Mouse (Mus musculus): ENCODE measurements at regions not wholly inside any gene's neighbourhood (a gene's known extent, or its start where the extent isn't known, plus 50 kb on each side); places are given as distances from the start of the nearest gene placed in this dataset.

GRCm38 (mm10) chr5:118424764-118425568 is 135.5 kb upstream of the Med13l start:
- DNase-seq (ENCODE audit: low spot score) = no peak

DNA sequence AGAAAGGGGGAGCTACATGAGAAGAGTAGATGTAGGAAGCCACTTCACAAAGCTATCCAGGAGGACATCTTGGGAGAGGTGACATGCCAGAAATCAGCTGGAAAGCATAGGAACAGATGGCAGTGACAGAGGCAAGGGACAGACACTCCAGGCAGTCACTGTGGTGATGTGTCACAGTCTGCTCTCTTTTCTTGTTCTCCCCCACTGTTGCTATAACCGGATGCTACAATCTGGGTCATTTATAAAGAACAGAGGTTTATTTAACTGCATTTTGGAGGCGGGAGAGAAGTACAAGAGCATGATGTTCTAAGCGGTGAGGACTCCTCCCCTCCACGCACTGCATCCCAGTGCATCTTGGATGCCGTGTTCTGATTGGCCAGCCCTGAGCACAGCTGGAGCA is 133.8 kb upstream of the Med13l start:
- DNase-seq (ENCODE audit: low spot score) = no peak

GRCm38 (mm10) chr5:118428323-118429095 is 132.0 kb upstream of the Med13l start:
- no peak for DNase-seq (ENCODE audit: low spot score)

GRCm38 (mm10) chr5:118433599-118433998 is 126.9 kb upstream of the Med13l start:
- DNase-seq (ENCODE audit: low spot score) = no peak

GRCm38 (mm10) chr5:118434718-118435555 is 125.5 kb upstream of the Med13l start:
- DNase-seq (ENCODE audit: low spot score) = no peak

GRCm38 (mm10) chr5:118435556-118435950 is 124.9 kb upstream of the Med13l start:
- DNase-seq (ENCODE audit: low spot score) = no peak

DNA sequence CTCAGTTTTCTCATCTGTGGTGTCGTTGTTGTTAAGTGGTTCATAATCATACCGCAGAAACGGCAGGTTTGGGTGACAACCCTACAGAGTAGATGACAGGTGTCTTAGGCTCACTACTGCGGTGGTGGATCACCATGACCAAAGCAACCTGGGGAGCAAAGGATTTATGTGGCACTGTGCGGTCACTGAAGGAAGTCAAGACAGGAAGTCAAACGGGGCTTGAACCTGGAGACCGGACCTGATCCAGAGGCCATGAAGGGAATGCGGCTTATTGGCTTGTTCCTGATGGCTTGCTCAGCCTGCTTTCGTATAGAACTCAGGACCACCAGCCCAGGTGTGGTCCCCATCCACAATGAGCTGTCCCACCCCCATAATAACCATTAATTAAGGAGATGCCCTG is 124.4 kb upstream of the Med13l start:
- no peak for DNase-seq (ENCODE audit: low spot score)

GRCm38 (mm10) chr5:118436474-118437306 is 123.8 kb upstream of the Med13l start:
- no peak for DNase-seq (ENCODE audit: low spot score)

- DNase-seq (ENCODE audit: low spot score) = no peak
Measured at GRCm38 (mm10) chr5:118437307-118437610, 123.2 kb upstream of the Med13l start.

- DNase-seq (ENCODE audit: low spot score) = no peak
Measured at GRCm38 (mm10) chr5:118438016-118438415, 122.5 kb upstream of the Med13l start.

DNA sequence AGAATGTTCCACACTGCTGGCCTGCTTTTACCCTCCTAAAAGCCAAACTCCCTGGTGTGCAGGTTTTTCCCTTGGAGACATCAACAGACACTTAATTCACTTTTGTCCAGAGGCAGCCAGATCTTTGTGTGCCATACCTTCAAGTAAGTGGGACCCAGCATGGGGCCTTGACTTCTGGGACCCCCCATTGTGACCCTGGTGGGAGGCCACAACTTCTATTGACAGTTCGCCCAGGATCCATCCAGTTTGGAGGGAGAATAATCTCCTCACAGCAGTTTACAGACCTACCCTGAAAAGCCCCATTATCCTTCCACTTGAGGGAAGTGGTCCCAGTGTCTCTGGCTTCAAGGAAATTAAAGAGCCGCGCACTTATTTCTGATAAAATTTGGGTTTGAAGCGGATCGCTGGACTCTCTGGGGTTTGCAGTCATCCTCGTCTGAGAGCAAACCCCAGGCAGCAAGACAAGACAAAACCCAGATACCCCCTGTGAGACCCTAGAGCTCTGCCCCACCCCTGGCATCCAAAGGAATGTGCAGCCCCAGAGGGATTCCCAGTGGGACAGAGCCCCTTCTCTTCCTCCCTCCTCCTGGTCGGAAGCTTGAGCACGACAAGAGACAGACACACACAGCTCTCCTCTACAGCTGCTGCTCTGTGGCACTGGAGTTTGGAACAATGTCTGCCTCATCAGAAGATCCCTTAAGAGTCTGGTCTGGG is 115.8 kb upstream of the Med13l start:
- DNase-seq (ENCODE audit: low spot score) = no peak

DNA sequence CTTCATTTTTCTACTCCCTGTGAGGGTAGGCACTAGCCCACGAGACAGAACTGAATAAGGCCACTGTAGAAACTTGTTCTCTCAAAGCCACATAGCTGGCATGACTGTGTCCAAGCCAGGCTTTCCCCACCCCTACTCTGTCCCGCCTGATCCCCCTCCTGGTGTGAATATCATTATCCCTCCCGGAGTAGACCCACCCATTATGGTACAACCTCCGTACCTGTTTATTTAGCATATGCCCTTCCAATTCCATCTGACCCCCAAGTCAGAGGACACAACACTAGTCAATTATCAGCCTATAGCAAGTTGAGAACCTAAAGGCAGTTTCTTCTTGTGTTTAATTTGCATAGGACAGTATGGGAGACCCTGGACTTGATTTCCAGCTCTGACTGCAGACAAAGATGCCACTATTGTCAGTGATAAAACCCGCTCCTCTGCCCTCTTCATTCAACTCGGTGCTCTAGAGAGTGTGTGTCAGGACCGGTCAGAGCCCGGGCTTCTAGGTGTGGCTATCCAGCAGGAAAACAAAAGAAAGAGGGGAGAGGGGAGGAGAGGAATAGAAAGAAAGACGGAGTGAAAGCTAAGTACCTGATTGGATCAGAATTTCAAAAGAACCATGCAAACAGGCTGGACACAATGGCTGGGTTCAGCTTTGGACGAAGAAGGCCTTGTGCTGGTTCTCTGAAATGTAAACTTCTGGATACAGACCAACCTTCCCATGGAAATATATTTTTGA is 115.1 kb upstream of the Med13l start:
- no peak for DNase-seq (ENCODE audit: low spot score)

DNA sequence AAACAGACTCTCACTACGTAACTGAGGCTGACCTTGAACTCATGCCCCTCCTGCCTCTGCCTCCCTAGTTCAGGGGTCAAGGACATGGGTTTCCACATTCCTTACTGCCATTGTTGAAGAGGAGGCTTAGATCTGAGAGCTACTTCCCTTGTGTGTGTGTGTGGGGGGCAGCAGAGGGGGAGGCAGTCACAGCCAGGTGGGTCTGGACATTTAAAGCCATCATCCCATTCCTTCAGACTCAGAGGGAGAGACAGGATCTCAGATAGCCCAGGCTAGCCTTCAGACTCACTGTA is 114.5 kb upstream of the Med13l start:
- DNase-seq (ENCODE audit: low spot score) = no peak

GRCm38 (mm10) chr5:118446878-118447277 is 113.6 kb upstream of the Med13l start:
- DNase-seq (ENCODE audit: low spot score) = no peak

DNA sequence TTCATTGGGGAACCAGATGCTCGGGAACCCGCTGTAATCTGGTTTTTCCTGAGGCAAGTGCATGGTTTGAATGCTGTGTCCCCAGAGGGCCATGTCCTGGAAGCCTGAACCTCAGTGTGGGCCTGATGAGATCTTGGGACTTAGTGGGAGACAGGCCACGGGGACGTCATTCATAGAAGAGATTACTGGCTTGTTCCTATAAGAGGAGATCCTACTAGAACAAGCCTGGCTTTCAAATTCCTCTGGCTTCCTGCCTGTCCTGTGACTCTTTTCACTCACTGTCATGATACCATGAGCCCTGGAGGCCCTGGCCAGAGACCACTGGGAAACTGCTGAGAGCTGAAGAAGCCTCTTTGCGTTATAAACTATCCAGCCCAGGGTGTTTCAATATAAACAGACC is 113.1 kb upstream of the Med13l start:
- DNase-seq (ENCODE audit: low spot score) = no peak

DNA sequence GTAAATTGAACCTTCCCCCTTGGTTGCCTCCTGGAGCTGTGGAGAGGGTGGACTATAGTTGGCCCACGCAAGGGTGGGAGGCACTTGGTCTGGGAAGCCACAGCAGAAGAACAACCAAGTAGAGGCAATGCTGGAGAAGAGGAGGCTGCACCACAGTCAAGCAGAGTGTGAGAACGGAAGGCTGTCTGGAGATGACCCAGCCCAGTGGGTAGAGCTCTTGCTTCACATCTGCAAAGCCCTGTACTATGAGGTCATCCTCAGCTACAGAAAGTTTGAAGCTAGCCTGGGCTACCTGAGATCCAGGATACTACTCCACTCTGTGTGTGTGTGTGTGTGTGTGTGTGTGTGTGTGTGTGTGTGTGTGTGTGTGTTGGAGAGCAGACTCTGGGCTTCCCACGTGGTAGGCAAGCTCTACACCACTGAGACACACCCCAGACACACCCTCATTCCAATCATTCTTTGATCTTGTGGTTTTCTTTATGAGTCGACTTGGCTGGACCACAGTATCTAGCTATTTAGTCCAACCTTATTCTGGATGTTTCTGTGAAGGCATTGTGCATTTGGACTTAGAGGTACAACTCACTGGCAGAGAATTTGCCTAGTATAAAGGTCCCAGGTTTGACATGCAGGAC is 111.5 kb upstream of the Med13l start:
- DNase-seq (ENCODE audit: low spot score) = no peak

DNA sequence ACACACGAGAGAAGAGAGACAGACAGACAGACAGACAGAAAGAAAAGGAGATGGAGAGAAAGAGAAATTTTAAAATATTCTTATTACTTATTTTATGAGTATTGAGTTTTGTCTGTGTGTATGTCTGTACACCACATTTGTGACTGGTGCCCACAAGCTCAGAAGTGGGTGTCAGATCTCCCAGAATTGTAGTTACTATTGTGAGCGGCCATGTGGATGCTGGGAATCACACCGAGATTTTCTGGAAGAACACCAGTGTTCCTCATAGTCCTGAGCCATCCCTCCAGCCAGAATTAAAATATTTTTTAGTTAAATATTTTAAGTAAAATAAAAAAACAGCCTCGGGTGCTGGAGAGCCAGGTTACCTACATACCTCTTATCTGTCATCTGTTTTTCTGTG is 110.6 kb upstream of the Med13l start:
- no peak for DNase-seq (ENCODE audit: low spot score)

DNA sequence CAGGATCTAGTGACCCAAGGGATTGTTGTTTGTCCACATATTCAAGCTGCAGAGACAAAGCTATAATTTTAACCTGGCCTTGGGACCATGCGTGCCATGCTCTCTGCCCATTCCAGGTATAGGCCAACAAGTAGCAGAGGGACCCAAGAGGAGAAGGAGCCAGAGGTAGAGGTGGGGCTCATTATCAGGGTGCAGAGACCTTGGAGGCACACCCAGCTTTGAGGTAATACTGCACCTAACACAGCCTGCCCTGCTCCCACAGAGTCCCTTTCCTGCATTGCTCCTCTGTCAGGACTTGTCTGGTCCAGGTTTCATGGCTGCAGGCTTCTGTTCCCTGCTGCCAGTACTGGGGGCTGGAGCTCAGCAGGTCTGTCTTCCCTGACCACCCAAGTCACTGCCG is 108.4 kb upstream of the Med13l start:
- no peak for DNase-seq (ENCODE audit: low spot score)

- DNase-seq (ENCODE audit: low spot score) = no peak
Measured at GRCm38 (mm10) chr5:118454096-118454495, 106.4 kb upstream of the Med13l start.

GRCm38 (mm10) chr5:118458727-118459390 is 101.6 kb upstream of the Med13l start:
- DNase-seq (ENCODE audit: low spot score) = no peak

Measured in T-cell, adult 2 months (primary cell).